Mouse (Mus musculus): Measurements from ENCODE around the gene Magi1.

DNA sequence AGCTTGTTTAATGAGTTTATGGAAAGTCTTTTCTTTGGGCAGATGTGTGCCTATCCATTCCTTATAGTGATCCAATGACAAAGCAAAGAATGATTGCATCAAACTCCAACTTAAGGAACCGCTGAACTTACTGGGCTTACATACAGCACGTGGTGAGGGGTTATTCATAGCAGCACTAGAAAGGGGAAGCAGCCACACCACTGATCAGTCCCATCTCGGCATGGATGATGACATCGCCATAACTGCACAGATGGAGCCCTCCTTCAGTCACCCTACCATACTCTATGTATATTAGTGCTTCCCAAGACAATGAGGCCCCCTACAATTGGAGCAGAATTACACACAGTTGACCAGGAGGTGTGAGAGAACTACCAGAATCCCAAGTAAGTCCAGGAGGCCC lies 238.5 kb downstream of the Magi1 start:
- TF ChIP-seq CTCF (IDR thresholded peaks at IDR 0.05; ENCODE audit: insufficient read depth, low read depth, low read length) (no peak), POLR2A (IDR thresholded peaks at IDR 0.05; ENCODE audit: insufficient read depth, low read depth, low read length) (no peak)

Measured in olfactory bulb, adult 2 months (tissue).